Mouse (Mus musculus): Measurements from ENCODE around the gene Atpif1. TPM values are rescaled to one million over a fixed set of nuclear protein-coding genes. Genes with fewer than 3 reads are reported as not detected.

Atpif1 gene
- total and polyA plus RNA-seq, 3 experiments: 38.6 to 456 (median 369) TPM

GRCm38 (mm10) chr4:132526678-132527077 lies 6.8 kb downstream of the Atpif1 start:
- DNase-seq: no peak

DNA sequence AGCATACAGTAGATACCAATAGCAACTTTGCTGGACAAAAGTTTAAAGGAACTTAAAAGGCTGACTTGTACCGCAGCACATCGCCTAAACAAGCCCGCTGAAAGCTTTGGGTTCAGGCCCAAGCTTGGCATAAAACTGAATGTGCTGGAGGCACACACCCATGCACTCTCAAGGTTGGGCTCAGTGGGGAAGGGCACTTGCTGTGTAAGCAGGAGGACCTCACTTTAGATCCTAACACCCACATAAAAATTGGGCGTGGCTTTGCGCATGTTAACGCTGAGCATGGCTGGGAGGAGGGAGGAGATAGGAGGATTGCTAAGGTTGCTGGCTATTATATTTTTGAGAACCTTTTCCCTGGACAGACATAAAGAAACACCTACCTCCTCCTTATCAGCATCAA lies 8.7 kb downstream of the Atpif1 start:
- no peak for DNase-seq

DNA sequence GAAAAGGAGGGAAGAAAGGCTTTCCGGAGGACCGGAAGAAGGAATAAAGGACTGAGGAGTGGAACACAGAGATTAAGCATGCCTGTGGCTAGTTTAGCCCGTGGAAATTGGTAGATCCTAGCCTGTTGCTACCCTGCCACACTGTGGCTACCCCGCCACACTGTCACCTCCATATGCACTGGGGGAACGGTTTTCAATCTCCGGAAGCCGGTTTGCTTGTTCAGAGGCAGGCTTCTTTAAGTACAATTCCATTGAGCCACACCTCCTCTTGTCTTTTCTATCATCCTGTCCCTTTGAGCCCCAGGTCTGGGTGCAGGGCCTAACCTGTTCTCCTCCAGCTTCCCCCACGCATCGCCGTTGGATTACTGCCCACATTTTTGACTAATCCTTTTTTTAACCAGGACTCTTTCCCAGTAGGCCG lies 9.1 kb downstream of the Atpif1 start:
- no peak for DNase-seq

DNA sequence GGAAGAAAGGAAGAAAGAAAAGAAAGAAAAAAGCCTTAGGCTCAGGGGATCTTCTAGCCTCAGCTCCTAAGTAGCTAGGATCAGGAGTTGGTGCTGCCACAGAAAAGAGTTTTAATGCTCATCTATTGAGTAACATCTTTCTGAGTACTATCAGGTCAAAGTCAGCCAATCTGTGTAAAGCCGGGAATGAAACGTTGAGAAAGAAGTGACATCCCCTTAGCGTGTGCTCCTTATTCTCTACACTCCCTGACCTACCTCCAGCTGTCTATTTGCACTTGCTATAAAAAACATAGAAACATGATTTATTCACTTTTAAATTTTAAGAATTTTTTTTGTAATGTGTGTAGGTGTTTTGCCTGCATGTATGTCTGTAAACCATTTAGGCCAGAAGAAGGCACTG lies 14.3 kb downstream of the Atpif1 start:
- no peak for DNase-seq

- DNase-seq: no peak
Measured at GRCm38 (mm10) chr4:132518066-132518465, 15.4 kb downstream of the Atpif1 start.

GRCm38 (mm10) chr4:132515369-132516155 lies 17.9 kb downstream of the Atpif1 start:
- DNase-seq: peak; percentile 96

DNA sequence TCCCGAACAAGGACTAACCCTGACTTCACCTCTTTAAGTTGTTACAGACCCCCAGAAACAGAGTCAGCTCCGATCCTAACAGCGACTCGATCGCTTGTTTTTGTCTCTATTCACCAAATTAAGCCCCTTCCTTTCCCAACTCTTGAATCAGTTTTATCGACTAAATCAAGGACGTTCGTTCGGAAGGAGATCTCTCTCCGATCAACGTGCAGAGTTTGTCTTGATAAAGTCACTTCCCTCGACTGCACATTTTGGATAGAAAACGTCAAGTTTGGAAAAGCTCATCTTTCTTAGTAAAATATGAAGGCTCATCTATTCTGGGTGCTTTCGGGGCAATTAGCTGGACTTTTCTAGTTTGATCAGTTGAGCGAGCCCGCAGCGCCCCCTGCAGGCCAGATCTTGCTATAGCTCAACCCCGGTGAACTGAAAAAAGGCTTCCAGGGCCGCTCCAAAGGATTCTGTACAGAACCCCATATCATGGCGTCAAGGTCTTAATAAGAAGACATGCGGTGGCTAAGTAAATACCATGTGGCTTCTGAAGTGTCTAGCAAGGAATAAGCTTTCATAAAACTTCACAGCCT lies 18.8 kb downstream of the Atpif1 start:
- peak; percentile 90 for DNase-seq

DNA sequence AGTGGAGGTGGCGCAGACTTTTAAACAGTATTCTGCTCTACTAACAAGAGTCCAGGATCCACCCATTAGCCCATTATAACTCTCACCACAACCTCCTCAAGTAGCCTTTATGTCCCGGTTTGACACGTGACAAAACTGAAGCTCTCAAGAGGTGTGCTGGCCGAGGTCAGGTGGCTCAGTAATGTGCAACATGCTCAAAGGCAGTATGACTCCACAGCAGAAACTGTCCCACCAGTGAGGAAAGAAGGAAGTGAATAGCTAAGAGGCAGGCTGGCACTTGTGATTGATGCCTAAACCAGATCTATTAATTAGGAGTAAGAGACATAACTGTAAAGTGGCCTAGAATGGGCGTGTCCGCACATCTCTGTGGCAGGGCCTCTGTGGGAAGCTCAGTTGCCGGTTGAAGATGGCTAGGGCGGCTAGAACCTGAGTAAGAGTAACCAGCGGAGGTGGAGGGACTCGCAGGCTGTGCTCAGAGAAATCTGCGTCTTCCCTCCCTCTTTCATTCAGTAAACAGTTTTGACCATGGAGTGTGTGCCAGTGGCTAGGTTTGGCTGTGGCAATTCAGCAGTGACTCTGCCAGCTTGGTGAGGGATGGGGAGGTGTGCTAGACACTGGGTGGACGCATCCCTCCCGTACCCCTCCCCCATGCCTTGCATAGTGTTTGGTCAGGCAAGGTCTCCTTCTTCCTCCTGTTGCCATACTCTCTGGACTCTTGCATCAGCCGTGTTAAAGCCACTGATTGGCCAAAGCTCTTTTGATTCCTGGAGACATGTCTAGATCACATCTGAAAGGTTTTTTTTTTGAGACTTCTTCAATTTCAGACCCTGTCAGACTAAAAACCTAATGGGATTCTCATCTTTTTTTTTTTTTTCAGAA lies 19.8 kb downstream of the Atpif1 start:
- peak; percentile 56 for DNase-seq

DNA sequence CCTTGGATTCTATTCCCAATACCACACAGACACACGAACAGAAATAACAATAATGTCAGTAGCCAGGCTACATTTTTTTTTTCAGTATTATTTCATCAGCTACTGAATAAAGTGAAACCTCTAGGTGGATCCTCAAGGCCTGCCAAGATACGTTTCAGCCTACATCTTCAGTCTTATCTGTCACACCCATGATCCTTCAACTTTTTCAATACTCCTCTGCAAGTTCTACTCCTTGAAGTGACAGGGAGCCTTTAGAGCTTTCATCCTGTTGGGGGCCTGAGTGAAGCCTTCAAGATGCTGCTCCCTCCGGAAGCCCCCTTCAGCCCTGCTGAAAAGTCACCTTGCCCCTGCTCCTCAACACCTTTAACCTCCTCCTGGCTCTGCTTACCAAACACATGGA lies 21.4 kb downstream of the Atpif1 start:
- DNase-seq: no peak

- DNase-seq: peak; percentile 99
Measured at GRCm38 (mm10) chr4:132510352-132510798, 23.1 kb downstream of the Atpif1 start, which contains the start of gene Sesn2. TSS of gene Sesn2 (minus strand) at chr4:132510501.

DNA sequence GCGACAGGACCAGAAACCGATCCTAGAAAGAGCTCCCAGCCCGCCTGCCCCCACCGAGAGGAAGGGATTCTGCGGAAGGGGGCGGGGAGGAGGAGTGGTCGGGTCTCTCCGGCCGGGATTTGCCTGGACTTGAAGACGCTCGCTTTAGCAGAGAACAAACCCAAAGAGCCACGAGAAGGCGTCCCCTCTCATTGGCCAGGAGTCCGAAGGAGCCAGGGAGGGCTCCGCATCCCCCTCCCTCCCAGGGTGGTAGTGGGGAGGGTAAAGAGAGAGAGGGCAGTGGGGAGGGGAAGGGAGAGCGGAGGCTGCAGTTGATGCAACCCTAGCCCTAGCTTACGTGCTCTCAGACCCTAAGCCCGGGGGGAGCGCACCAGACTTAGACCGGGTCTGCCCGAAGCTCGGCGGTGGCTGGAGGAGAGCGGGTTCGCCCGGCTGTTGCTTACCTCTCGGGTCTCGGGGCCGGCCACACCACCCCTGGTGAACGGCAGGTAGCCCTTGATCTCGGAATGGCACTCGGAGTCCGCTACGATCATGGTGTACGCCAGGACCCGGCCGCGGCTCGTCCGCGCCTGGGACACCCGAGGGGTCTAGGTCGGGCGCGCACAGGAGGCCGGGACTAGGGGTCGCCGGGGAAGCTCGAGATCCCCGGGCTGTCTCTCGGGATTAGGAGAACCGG lies 23.7 kb downstream of the Atpif1 start:
- DNase-seq: peak; percentile 86

- DNase-seq: no peak
Measured at GRCm38 (mm10) chr4:132507210-132507609, 26.2 kb downstream of the Atpif1 start.

DNA sequence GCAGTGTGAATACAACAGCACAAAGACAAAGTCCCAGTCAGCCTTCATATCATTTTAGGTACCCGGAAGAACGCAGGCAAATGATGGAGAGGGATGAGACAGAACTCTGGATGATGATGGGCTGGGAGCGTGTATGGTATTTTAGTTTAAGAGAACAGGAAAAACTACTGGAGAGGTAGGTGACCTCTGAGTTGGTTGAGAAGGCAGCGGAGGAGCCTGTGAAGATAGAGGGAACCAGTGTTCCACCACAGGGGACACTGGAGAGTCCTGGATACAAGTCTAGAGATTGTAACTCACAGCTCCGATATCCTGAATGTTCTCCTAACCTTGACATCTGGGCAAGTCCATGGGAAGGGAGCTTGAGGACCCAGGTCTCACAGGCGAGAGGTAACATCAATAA lies 27.2 kb downstream of the Atpif1 start:
- no peak for DNase-seq

GRCm38 (mm10) chr4:132505800-132506199 lies 27.7 kb downstream of the Atpif1 start:
- no peak for DNase-seq

DNA sequence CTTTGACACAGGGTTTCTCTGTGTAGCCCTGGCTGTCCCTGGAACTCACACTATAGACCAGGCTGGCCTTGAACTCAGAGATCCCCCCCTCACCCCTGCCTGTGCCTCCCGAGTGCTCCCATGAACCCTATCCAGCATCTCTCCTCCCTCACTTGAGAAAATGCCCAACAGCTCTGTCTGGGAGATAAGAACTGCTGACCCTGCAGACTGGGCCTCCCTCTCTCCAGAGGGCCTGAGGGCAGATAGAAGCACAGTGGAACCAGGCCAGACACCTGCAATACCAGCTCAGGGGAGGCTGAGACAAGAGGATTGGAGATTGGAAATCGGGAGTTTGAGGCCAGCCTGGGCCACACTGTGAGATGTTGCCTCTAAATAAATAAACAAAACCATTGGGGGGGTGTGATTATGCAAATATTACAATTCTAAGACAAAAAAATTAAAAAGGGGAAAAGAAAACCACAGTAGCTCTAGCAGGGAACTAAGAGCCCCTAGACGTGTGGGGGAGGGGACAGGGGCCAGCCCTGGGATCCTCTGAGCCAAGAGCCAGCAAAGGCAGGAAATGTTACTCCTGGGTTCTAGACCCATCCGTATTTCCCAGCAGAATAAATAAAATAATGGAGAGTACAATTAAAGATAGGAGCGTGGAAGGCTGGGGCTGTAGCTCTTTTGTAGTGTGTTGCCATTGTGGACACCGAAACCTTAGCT lies 28.3 kb downstream of the Atpif1 start:
- DNase-seq: no peak

- DNase-seq: no peak
Measured at GRCm38 (mm10) chr4:132503344-132503743, 30.1 kb downstream of the Atpif1 start.

- DNase-seq: no peak
Measured at GRCm38 (mm10) chr4:132501639-132502038, 31.8 kb downstream of the Atpif1 start.

DNA sequence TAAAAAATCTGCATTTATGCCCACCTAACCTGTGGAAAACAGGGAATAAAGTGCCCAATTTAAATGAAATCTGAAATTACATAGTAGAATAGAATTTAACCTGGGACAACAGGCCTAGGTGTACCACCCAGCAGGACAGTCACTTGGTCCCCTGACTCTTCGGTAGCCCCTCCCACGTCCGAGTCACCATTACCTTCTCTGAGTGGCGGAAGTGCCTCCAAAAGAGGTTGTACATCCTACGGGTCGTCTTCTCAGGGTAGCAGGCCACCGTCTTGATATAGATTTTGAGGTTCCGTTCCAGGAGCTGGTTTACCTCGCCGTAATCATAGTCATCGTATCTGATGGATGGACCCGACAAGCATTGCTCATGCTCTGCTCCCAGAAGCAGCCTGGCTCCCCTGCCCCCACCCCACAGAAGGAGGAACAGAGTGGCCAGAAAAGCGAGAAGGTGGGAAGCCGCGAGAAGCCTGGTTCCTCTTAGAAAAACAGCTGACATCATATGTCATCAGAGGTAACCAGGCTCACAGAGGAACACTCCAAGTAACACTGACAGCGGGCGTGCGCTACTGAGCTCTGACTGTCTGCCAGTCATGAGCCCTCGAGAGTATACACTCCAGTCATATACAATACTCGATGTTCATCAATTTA lies 39.1 kb downstream of the Atpif1 start:
- no peak for DNase-seq

DNA sequence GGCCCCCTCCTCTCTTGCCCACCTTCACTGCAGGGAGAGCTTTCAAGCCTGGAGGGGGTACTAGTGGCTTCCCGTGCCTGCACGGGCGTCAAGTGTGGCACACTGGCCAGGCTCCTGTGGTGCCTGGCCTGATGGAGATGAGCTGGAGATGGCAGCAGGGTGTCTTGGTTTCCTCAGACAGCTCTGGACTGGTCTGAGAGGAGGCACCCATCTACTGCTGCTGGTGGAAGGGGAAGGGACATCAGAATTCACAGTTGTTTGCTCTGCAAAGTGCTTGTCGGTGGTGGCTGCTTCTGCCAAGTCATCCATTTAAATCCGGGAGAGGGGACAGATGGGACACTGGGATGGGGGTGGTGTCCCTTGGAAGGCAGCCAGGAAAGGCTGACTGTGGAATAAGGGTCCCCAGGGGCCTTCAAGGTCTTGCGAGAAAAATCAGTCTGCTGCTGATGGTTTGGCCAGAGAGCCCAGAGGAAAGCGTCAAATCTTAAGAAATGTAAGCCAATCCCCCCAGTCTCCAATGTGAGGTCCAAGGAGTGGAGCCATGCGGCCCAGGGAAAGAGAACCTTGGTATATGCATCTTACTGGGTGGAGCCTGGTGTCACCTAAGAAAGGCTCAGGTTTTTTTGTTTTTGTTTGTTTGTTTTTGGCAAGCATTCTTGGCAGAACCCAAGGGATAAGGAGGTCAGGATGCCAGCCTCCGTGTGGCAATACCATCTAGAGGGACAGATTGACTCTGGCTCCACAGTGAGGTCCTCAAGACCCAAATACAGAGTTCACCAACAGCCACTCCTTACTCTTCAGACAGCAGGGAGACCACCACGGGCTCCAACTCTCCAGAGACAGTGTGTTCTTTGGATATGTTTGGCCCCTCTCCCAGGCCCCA lies 41.0 kb downstream of the Atpif1 start:
- DNase-seq: peak; percentile 38

GRCm38 (mm10) chr4:132491748-132492147 lies 41.7 kb downstream of the Atpif1 start:
- DNase-seq: peak; percentile 79
